Mouse (Mus musculus): ENCODE results near the gene Rab3il1. TPM values are rescaled to one million over a fixed set of nuclear protein-coding genes. Genes with fewer than 3 reads are reported as not detected.

The Rab3il1 gene
- total RNA-seq, 2 experiments from 2014 or later, result 9.7 to 10.4 TPM

GRCm38 (mm10) chr19:10065465-10066188, 64.2 kb downstream of the Rab3il1 start:
- H3K27ac ChIP-seq, result no peak overlapping the region
- no peak overlapping the region for H3K4me3 ChIP-seq
- no peak for TF ChIP-seq CTCF (conservative IDR thresholded peaks at IDR 0.05)
- DNase-seq (ENCODE audit: low spot score in 2 of 2), result no peak

- H3K4me3 ChIP-seq, result no peak overlapping the region
- no peak for TF ChIP-seq CTCF (conservative IDR thresholded peaks at IDR 0.05)
- DNase-seq (ENCODE audit: low spot score in 2 of 2), result no peak
Observed at GRCm38 (mm10) chr19:10066189-10066500, 64.7 kb downstream of the Rab3il1 start.

GRCm38 (mm10) chr19:10066502-10066901, 65.0 kb downstream of the Rab3il1 start:
- TF ChIP-seq CTCF (conservative IDR thresholded peaks at IDR 0.05), result no peak
- no peak for DNase-seq (ENCODE audit: low spot score in 2 of 2)
- H3K27ac ChIP-seq, result no peak overlapping the region
- H3K4me3 ChIP-seq, result no peak overlapping the region

More at GRCm38 (mm10) chr19:10066189-10066500, 64.7 kb downstream of the Rab3il1 start:
- no peak overlapping the region for H3K27ac ChIP-seq

- H3K27ac ChIP-seq, result peak overlapping the region; percentile 53
- peak in 1 of 2 experiments; percentile 30 for DNase-seq (ENCODE audit: low spot score in 2 of 2)
- no peak overlapping the region for H3K4me3 ChIP-seq
- TF ChIP-seq CTCF (conservative IDR thresholded peaks at IDR 0.05), result no peak
Observed at GRCm38 (mm10) chr19:10067701-10068100, 66.2 kb downstream of the Rab3il1 start.

DNA sequence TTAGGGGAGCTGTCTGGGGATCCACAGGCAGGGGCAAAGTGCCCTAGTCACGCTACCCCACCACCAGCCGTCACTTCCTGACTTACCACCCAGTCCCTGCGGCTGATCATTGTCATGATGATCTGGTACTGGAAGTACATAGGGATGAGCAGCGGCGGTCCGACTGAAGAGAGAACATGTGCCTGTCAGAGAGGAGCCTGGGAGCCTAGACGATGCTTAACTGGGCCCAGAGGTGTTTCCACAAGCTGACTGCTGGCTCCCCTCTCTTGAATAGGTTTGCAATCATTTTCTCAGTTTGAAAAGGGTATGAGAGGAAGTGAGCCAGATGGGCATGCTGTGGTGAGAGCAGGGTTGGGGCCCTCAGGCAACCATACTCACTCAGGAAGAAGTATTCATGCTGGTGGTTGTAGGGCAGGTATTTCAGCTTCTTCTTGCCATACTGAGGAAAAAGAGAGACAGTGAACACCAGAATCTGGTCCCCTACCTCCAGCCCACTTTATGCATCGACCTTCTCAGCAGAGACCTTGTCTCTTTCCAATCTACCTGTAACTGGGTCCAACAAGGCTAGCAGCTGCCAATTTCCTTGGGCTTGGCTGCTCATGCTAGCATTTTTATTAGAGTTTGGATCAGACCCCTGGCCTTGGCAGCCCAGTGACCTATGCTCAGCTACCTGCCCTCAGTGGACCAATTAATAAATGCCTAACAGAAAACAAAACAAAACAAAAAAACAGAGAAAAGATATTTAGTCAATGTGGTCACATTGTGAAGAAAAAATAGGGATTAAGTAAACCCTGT, 68.9 kb downstream of the Rab3il1 start:
- no peak for TF ChIP-seq CTCF (conservative IDR thresholded peaks at IDR 0.05)
- no peak for DNase-seq (ENCODE audit: low spot score in 2 of 2)
- peak overlapping the region; percentile 69 for H3K27ac ChIP-seq
- H3K4me3 ChIP-seq, result no peak overlapping the region

DNA sequence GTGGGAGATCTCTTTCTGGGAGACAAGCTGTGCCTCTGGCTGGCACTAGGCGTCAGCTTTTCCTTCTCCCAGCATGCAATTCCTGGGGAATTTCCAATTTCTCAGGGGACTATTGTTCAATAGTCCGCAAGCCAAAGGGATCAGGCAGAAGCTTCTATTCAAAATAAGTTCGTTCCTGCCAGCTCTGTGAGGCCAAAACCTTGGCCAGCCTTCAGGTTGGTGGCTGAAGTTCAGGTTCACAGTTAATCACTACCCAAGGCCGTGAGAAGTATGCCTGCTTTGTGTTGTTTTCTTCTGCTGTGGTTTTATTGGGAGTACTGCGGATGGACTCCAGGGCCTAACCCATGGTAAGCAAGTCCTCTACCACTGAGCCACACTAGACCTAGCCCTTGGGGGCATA, 69.7 kb downstream of the Rab3il1 start:
- Histone ChIP-seq H3K27ac (peak overlapping the region; percentile 69), H3K4me3 (no peak overlapping the region)
- TF ChIP-seq CTCF (conservative IDR thresholded peaks at IDR 0.05), result peak; percentile 72
- peak; percentile 53 to 84 for DNase-seq (ENCODE audit: low spot score in 2 of 2)

- no peak for TF ChIP-seq CTCF (conservative IDR thresholded peaks at IDR 0.05)
- Histone ChIP-seq H3K27ac (peak overlapping the region; percentile 69), H3K4me3 (no peak overlapping the region)
- DNase-seq (ENCODE audit: low spot score in 2 of 2), result no peak
Observed at GRCm38 (mm10) chr19:10071892-10072291, 70.4 kb downstream of the Rab3il1 start.

DNA sequence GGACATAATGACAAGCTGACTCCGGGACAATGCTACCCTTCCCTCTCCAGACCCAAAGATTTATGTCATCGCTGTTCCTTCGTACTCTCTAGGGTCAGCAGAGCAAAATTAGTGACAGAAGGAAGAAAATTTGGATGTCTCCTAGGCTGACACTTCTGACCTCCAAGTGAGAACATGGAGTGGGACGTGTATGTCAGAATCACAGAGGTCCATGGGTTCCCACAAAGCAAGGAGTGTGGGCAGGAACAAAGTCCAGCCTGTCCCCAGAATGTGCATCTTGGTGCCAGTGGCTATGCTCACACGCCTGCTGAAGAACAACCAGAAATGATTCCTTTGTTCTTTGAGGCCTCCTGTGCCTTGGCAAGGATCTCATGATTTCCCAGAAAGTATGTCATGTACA, 71.7 kb downstream of the Rab3il1 start:
- no peak for TF ChIP-seq CTCF (conservative IDR thresholded peaks at IDR 0.05)
- H3K27ac ChIP-seq, result peak overlapping the region; percentile 28; the same call in 1 of the 2 replicates
- H3K4me3 ChIP-seq, result no peak overlapping the region
- no peak for DNase-seq (ENCODE audit: low spot score in 2 of 2)

GRCm38 (mm10) chr19:10078392-10078791, 76.9 kb downstream of the Rab3il1 start:
- H3K4me3 ChIP-seq, result no peak overlapping the region
- DNase-seq (ENCODE audit: low spot score in 2 of 2), result no peak
- TF ChIP-seq CTCF (conservative IDR thresholded peaks at IDR 0.05), result no peak
- H3K27ac ChIP-seq, result no peak overlapping the region

DNA sequence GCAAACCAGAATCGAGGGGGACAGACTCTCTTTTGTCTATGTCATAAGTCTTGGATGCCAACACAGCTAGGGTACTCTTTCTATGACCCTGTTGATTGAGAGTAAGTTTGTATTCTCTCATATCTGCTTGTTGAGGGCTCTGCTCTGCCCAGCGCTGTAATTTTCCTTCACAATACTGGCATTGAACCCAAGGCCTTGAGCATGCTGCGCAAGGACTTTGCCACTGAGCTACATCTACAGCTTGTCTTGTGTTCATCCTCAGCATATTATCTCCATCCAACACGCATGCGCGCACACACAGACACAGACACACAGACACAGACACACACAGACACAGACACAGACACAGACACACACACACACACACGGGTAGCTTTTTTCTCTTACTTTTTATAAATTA, 78.9 kb downstream of the Rab3il1 start:
- no peak overlapping the region for H3K27ac ChIP-seq
- DNase-seq (ENCODE audit: low spot score in 2 of 2), result no peak
- H3K4me3 ChIP-seq, result no peak overlapping the region
- TF ChIP-seq CTCF (conservative IDR thresholded peaks at IDR 0.05), result no peak

- DNase-seq (ENCODE audit: low spot score in 2 of 2), result no peak
- TF ChIP-seq CTCF (conservative IDR thresholded peaks at IDR 0.05), result no peak
- no peak overlapping the region for H3K4me3 ChIP-seq
- H3K27ac ChIP-seq, result no peak overlapping the region
Observed at GRCm38 (mm10) chr19:10082105-10082504, 80.6 kb downstream of the Rab3il1 start.

GRCm38 (mm10) chr19:10085454-10085853, 84.0 kb downstream of the Rab3il1 start:
- DNase-seq (ENCODE audit: low spot score in 2 of 2), result no peak
- Histone ChIP-seq H3K4me3 (no peak overlapping the region), H3K27ac (peak overlapping the region; percentile 57; the same call in 1 of the 2 replicates)
- TF ChIP-seq CTCF (conservative IDR thresholded peaks at IDR 0.05), result no peak

DNA sequence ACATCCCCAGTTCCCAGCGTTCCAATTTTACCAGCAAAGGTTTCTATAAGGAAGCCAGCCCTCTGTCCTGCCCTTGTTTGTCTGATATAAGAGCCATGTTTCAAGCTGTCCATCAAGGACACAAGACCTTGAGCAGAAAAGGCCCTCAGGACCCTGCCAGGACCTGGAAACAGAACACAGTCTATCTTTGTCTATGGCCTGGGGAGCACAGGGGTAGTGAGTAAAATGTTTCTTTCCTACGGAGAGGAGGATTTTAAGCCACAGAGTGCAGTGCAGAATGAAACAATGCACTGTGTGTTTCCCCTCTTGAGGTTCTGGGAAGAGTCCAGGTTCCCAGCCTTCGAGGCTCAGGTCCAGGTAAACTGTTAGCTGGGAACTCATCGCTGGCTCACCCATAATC, 85.5 kb downstream of the Rab3il1 start:
- Histone ChIP-seq H3K27ac (peak overlapping the region; percentile 57), H3K4me3 (no peak overlapping the region)
- no peak for TF ChIP-seq CTCF (conservative IDR thresholded peaks at IDR 0.05)
- no peak for DNase-seq (ENCODE audit: low spot score in 2 of 2)

Other genes starting within 250 kb of the Rab3il1 start
- not detected for gene Scgb2a2, start 154.1 kb upstream of the Rab3il1 start, total RNA-seq (2021)
- gene Incenp, start 102.1 kb upstream of the Rab3il1 start, total RNA-seq (2021), result 10 to 100 TPM; 13.9 to 14.0 TPM
- 1,000 to 10,000 TPM; 3,170 to 3,409 TPM for gene Fth1, start 21.1 kb upstream of the Rab3il1 start, total RNA-seq (2021)
- 1 to 10 TPM; 1.2 to 1.5 TPM for gene Best1, start within 50 bp of the Rab3il1 start, total RNA-seq (2021)
- gene Fads3, start 39.9 kb downstream of the Rab3il1 start, total RNA-seq (2021), result 10 to 100 TPM; 25.0 to 25.6 TPM
- 100 to 1,000 TPM; 147 to 152 TPM for gene Fads2, start 100.1 kb downstream of the Rab3il1 start, total RNA-seq (2021)
- gene Fads1, start 181.2 kb downstream of the Rab3il1 start, total RNA-seq (2021), result 100 to 1,000 TPM; 191 to 198 TPM
- gene Tmem258, start 202.3 kb downstream of the Rab3il1 start, total RNA-seq (2021), result 10 to 100 TPM; 74.0 to 79.7 TPM
- 10 to 100 TPM in 1 of 2 experiments, 1 to 10 TPM in 1; 9.6 to 12.2 TPM for gene Fen1, start 202.5 kb downstream of the Rab3il1 start, total RNA-seq (2021)
- 10 to 100 TPM; 27.0 to 27.8 TPM for gene Myrf, start 239.1 kb downstream of the Rab3il1 start, total RNA-seq (2021)